21 mouse cellular contexts compared by ENCODE assay signal in genomic region chr6:89633115-89633514, GRCm38 (mm10). TPM values are rescaled to one million over a fixed set of nuclear protein-coding genes. Genes with fewer than 3 reads are reported as not detected.
DNase-seq lines count a peak whose midpoint lies in the region; ATAC-seq lines count a peak whose summit lies in the region.
"Had no signal": no experiment of that assay in that cellular context is flagged by ENCODE, and none has a peak within 500 bp of the region (broad histone marks: within the 10 kb centered on the region; RNA-seq: fewer than 3 reads in every experiment).

No protein-coding gene starts in this region.

- no peak overlapping the region for H3K4me2 ChIP-seq in hindbrain, embryonic 11.5 days (replicated peaks; ENCODE audit: low read depth, low read length)
- H3K4me2 ChIP-seq: embryonic facial prominence, embryonic 12.5 days; forebrain, embryonic 13.5 days; neural tube, embryonic 13.5 days had no signal

- H3K27ac ChIP-seq in hindbrain, embryonic 11.5 days (ENCODE audit: low read depth, low read length) = 0 out of 2 replicates have a peak overlapping the region, but pooled peaks have one; percentile 13
- H3K27ac ChIP-seq: embryonic facial prominence, embryonic 12.5 days; forebrain, embryonic 13.5 days; layer of hippocampus, adult 2 months; midbrain, embryonic 10.5 days; neural tube, embryonic 13.5 days had no signal

- no peak overlapping the region for H3K4me3 ChIP-seq in hindbrain, embryonic 11.5 days (ENCODE audit: low read depth, low read length)
- H3K4me3 ChIP-seq: embryonic facial prominence, embryonic 12.5 days; forebrain, embryonic 13.5 days; layer of hippocampus, adult 2 months; midbrain, embryonic 10.5 days; neural tube, embryonic 13.5 days had no signal

- intact Hi-C loops in heart, postnatal 14 days (cut with DNase I) = loop anchor here (2.0 to 10.0 kb wide), 3 partner anchors 270 to 706 kb away; partner anchors contain the start of gene Plxna1

- H3K9me3 ChIP-seq in hindbrain, embryonic 11.5 days (ENCODE audit: control insufficient read depth, low read length) = no peaks in the 10 kb centered on the region
- H3K9me3 ChIP-seq: embryonic facial prominence, embryonic 12.5 days; forebrain, embryonic 13.5 days; midbrain, embryonic 10.5 days; neural tube, embryonic 13.5 days had no signal

- H3K9ac ChIP-seq in hindbrain, embryonic 11.5 days (ENCODE audit: low read depth, low read length) = no peak overlapping the region
- H3K9ac ChIP-seq: embryonic facial prominence, embryonic 12.5 days; forebrain, embryonic 13.5 days; neural tube, embryonic 13.5 days had no signal

- DNase-seq in heart, adult 11 months = peak; percentile 86
- DNase-seq in heart, postnatal 14 days = no peak
- DNase-seq in kidney, postnatal 36 days = peak; percentile 28 to 50
- DNase-seq in kidney, adult 9 months = no peak
- DNase-seq in hindbrain, embryonic 11.5 days (ENCODE audit: low spot score) = peak; percentile 17
- peak; percentile 43 for DNase-seq in retina, embryonic 14.5 days (ENCODE audit: low spot score)
- no peak for DNase-seq in ovary, postnatal 10 days (ENCODE audit: low spot score)
- DNase-seq: adrenal gland, postnatal 14 days; cerebellum, adult 9-11 months; gastrocnemius, postnatal 36 days; heart, postnatal 36 days; kidney, adult 8-10 months; layer of hippocampus, postnatal 36 days; right cerebral cortex, postnatal 14 days had no signal

- WGBS in hindbrain, embryonic 11.5 days = 59% methylated on average over 7 of the region's 7 CpGs

- peak; percentile 43 for ATAC-seq in hindbrain, embryonic 11.5 days (ENCODE audit: low FRiP score)
- ATAC-seq: CD4-positive, CD25-positive, alpha-beta regulatory T cell, adult 4 months; inflammation-experienced regulatory T-cells, adult 6 months had no signal

- H3K27me3 ChIP-seq in hindbrain, embryonic 11.5 days (ENCODE audit: control insufficient read depth, insufficient read depth, low read length) = no peaks in the 10 kb centered on the region
- H3K27me3 ChIP-seq: embryonic facial prominence, embryonic 12.5 days had no signal

- H3K4me1 ChIP-seq in hindbrain, embryonic 11.5 days (replicated peaks; ENCODE audit: control insufficient read depth, insufficient read depth, low read length) = no peaks in the 10 kb centered on the region

- H3K36me3 ChIP-seq in hindbrain, embryonic 11.5 days (ENCODE audit: control insufficient read depth, insufficient read depth, low read length) = no peaks in the 10 kb centered on the region
- H3K36me3 ChIP-seq: embryonic facial prominence, embryonic 12.5 days; midbrain, embryonic 10.5 days; neural tube, embryonic 13.5 days had no signal

RNA-seq across cellular contexts. Expression of gene Txnrd3, which starts 10.7 kb away (rescaled TPM):
- 10 to 100 TPM; 20.1 to 20.3 TPM for total RNA-seq in heart, postnatal 14 days (2021)
- 11.0 and 15.0 TPM in 2 replicates for polyA plus RNA-seq in hindbrain, embryonic 11.5 days (2014; fragmentation: Nextera tagmentation; extraction: Ambion mirVana)

RNA-seq across cellular contexts. Expression of gene Chchd6, which starts 37.7 kb away (rescaled TPM):
- 10 to 100 TPM; 10.2 to 11.1 TPM for total RNA-seq in heart, postnatal 14 days (2021)
- polyA plus RNA-seq in hindbrain, embryonic 11.5 days (2014; fragmentation: Nextera tagmentation; extraction: Ambion mirVana) = 86.2 and 91.2 TPM in 2 replicates

Comparison
In these comparisons a context has a peak if more than half of its experiments do, and no peak if none do; other contexts are left out.
1. DNase-seq: peak in heart, adult 11 months (single experiment), kidney, postnatal 36 days (2 of 2), hindbrain, embryonic 11.5 days (single experiment) and retina, embryonic 14.5 days (single experiment); none in heart, postnatal 14 days (0 of 2), kidney, adult 9 months (single experiment) and ovary, postnatal 10 days (single experiment).